In genomic region chrX:56531266-56531665, GRCm38 (mm10) we compare ENCODE assay signal across 9 mouse cellular contexts. TPM values are rescaled to one million over a fixed set of nuclear protein-coding genes. Genes with fewer than 3 reads are reported as not detected.
A peak's percentile ranks its signal among the peaks of the same experiment; 100 is the strongest.
DNase-seq lines count a peak whose midpoint lies in the region; ATAC-seq and TF ChIP-seq lines count a peak whose summit lies in the region.
"Had no signal": no experiment of that assay in that cellular context is flagged by ENCODE, and none has a peak within 500 bp of the region (broad histone marks: within the 10 kb centered on the region; RNA-seq: fewer than 3 reads in every experiment).

No protein-coding gene starts in this region.

- no peak overlapping the region for H3K9ac ChIP-seq in liver, embryonic 12.5 days
- H3K9ac ChIP-seq in forebrain, embryonic 14.5 days (ENCODE audit: low read length) = no peak overlapping the region
- no peak overlapping the region for H3K9ac ChIP-seq in kidney, postnatal 0 days (ENCODE audit: low read depth, low read length)
- no peak overlapping the region for H3K9ac ChIP-seq in liver, embryonic 13.5 days

- no peaks in the 10 kb centered on the region for H3K9me3 ChIP-seq in liver, embryonic 12.5 days (replicated peaks)
- no peaks in the 10 kb centered on the region for H3K9me3 ChIP-seq in forebrain, embryonic 14.5 days (replicated peaks; ENCODE audit: control insufficient read depth, low read length)
- no peaks in the 10 kb centered on the region for H3K9me3 ChIP-seq in kidney, postnatal 0 days (replicated peaks; ENCODE audit: low read length)
- H3K9me3 ChIP-seq in liver, embryonic 13.5 days (replicated peaks) = no peaks in the 10 kb centered on the region

- no peak for TF ChIP-seq POLR2A in brain, embryonic 14.5 days (IDR thresholded peaks at IDR 0.05; ENCODE audit: borderline replicate concordance, extremely low read depth, insufficient read depth, insufficient read length, poor library complexity, severe bottlenecking)

- DNase-seq in liver = peak; percentile 65
- peak; percentile 68 for DNase-seq in brain, embryonic 14.5 days (ENCODE audit: low read depth)
- peak; percentile 67 for DNase-seq in forebrain, embryonic 14.5 days (ENCODE audit: low spot score)
- DNase-seq in kidney, postnatal 0 days (ENCODE audit: low spot score) = peak; percentile 24
- DNase-seq in liver, embryonic 13.5 days = peak; percentile 31
- DNase-seq in retina, postnatal 1 day = peak; percentile 49
- DNase-seq in thymus, postnatal 4 days = peak; percentile 75

- no peaks in the 10 kb centered on the region for H3K4me1 ChIP-seq in liver, embryonic 12.5 days
- no peaks in the 10 kb centered on the region for H3K4me1 ChIP-seq in forebrain, embryonic 14.5 days (ENCODE audit: control insufficient read depth, insufficient read depth, low read length)
- H3K4me1 ChIP-seq in kidney, postnatal 0 days (replicated peaks; ENCODE audit: insufficient read depth, low read length) = no peaks in the 10 kb centered on the region
- no peaks in the 10 kb centered on the region for H3K4me1 ChIP-seq in liver, embryonic 13.5 days (replicated peaks)

- H3K4me3 ChIP-seq in liver, embryonic 12.5 days = no peak overlapping the region
- no peak overlapping the region for H3K4me3 ChIP-seq in forebrain, embryonic 14.5 days (ENCODE audit: low read depth, low read length)
- no peak overlapping the region for H3K4me3 ChIP-seq in kidney, postnatal 0 days (replicated peaks; ENCODE audit: low read depth, low read length)
- H3K4me3 ChIP-seq in liver, embryonic 13.5 days (replicated peaks) = no peak overlapping the region
- H3K4me3 ChIP-seq: erythroblast, embryonic 14.5 days had no signal

- ATAC-seq in liver, embryonic 12.5 days = no peak
- ATAC-seq in forebrain, embryonic 14.5 days = no peak
- ATAC-seq in kidney, postnatal 0 days (replicated peaks; ENCODE audit: low FRiP score, low read depth) = no peak
- no peak for ATAC-seq in liver, embryonic 13.5 days (ENCODE audit: low read depth)

- H3K27ac ChIP-seq in liver, embryonic 12.5 days = no peak overlapping the region
- no peak overlapping the region for H3K27ac ChIP-seq in forebrain, embryonic 14.5 days (ENCODE audit: low read depth, low read length)
- H3K27ac ChIP-seq in kidney, postnatal 0 days = no peak overlapping the region
- no peak overlapping the region for H3K27ac ChIP-seq in liver, embryonic 13.5 days

- no peak overlapping the region for H3K4me2 ChIP-seq in liver, embryonic 12.5 days
- no peak overlapping the region for H3K4me2 ChIP-seq in forebrain, embryonic 14.5 days (ENCODE audit: low read length)
- H3K4me2 ChIP-seq in kidney, postnatal 0 days (ENCODE audit: low read length) = no peak overlapping the region
- H3K4me2 ChIP-seq in liver, embryonic 13.5 days = no peak overlapping the region

- WGBS in liver, embryonic 12.5 days (ENCODE audit: insufficient replicate concordance) = 6% methylated on average over 3 of the region's 3 CpGs
- WGBS in forebrain, embryonic 14.5 days = 23% methylated on average over 3 of the region's 3 CpGs
- WGBS in kidney, postnatal 0 days = 22% methylated on average over 3 of the region's 3 CpGs
- WGBS in liver, embryonic 13.5 days (ENCODE audit: insufficient replicate concordance) = 6% methylated on average over 3 of the region's 3 CpGs

- TF ChIP-seq CTCF in brain, embryonic 14.5 days (IDR thresholded peaks at IDR 0.05; ENCODE audit: borderline replicate concordance, extremely low read depth, insufficient read depth, insufficient read length) = peak; percentile 67; the same call in 1 of the 2 replicates
- TF ChIP-seq CTCF in kidney, postnatal 0 days (IDR thresholded peaks at IDR 0.05; ENCODE audit: low read depth) = peak; percentile 69

- H3K36me3 ChIP-seq in liver, embryonic 12.5 days = no peaks in the 10 kb centered on the region
- H3K36me3 ChIP-seq in forebrain, embryonic 14.5 days (ENCODE audit: control insufficient read depth, insufficient read depth, low read length) = no peaks in the 10 kb centered on the region
- no peaks in the 10 kb centered on the region for H3K36me3 ChIP-seq in kidney, postnatal 0 days (ENCODE audit: insufficient read depth, low read length)
- no peaks in the 10 kb centered on the region for H3K36me3 ChIP-seq in liver, embryonic 13.5 days

- no peaks in the 10 kb centered on the region for H3K27me3 ChIP-seq in liver, embryonic 12.5 days (replicated peaks)
- H3K27me3 ChIP-seq in forebrain, embryonic 14.5 days (replicated peaks; ENCODE audit: control insufficient read depth, insufficient read depth, low read length) = no peaks in the 10 kb centered on the region
- H3K27me3 ChIP-seq in kidney, postnatal 0 days (ENCODE audit: insufficient read depth, low read length) = no peaks in the 10 kb centered on the region
- no peaks in the 10 kb centered on the region for H3K27me3 ChIP-seq in liver, embryonic 13.5 days

RNA-seq across cellular contexts. Expression of gene Gm10477, which starts 6.7 kb away (rescaled TPM):
- polyA plus RNA-seq in liver, embryonic 12.5 days (2016; fragmentation: Nextera tagmentation; extraction: Ambion mirVana) = not detected in 2 replicates
- polyA plus RNA-seq in brain, embryonic 14.5 days (2012; rRNA removed) = not detected in 2 replicates
- not detected in 2 replicates for polyA plus RNA-seq in forebrain, embryonic 14.5 days (2014; fragmentation: Nextera tagmentation; extraction: Ambion mirVana)
- not detected in 2 replicates for polyA plus RNA-seq in kidney, postnatal 0 days (2015; fragmentation: Nextera tagmentation; extraction: Ambion mirVana)
- polyA plus RNA-seq in liver, embryonic 13.5 days (2015; fragmentation: Nextera tagmentation; extraction: Ambion mirVana) = not detected in 2 replicates
- polyA plus RNA-seq: erythroblast, embryonic 14.5 days had no signal

RNA-seq across cellular contexts. Expression of gene Gm648, which starts 18.1 kb away (rescaled TPM):
- not detected in 2 replicates for polyA plus RNA-seq in liver, embryonic 12.5 days (2016; fragmentation: Nextera tagmentation; extraction: Ambion mirVana)
- polyA plus RNA-seq in brain, embryonic 14.5 days (2012; rRNA removed) = 0.29 and 0.40 TPM in 2 replicates
- polyA plus RNA-seq in forebrain, embryonic 14.5 days (2014; fragmentation: Nextera tagmentation; extraction: Ambion mirVana) = not detected in 2 replicates
- not detected in 2 replicates for polyA plus RNA-seq in kidney, postnatal 0 days (2015; fragmentation: Nextera tagmentation; extraction: Ambion mirVana)
- polyA plus RNA-seq in liver, embryonic 13.5 days (2015; fragmentation: Nextera tagmentation; extraction: Ambion mirVana) = not detected in 2 replicates
- polyA plus RNA-seq: erythroblast, embryonic 14.5 days had no signal

Comparison
In these comparisons a context has a peak if more than half of its experiments do, and no peak if none do; other contexts are left out.
1. DNase-seq: peak in every context shown above with its lines; median percentile 75 in thymus, postnatal 4 days; 68 in brain, embryonic 14.5 days; 67 in forebrain, embryonic 14.5 days; 65 in liver; 49 in retina, postnatal 1 day; 31 in liver, embryonic 13.5 days; 24 in kidney, postnatal 0 days.